Mouse (Mus musculus) myocyte (in vitro differentiated cells): ENCODE measurements around the gene Fiz1.

Experiments
- CEBPB ChIP-seq: IDR thresholded peaks from 2 replicates; pipeline ENCODE4 v1.6.1; 2011; ENCODE audit warnings: mild to moderate bottlenecking, moderate library complexity; ENCODE audit not compliant: poor library complexity, insufficient read depth, severe bottlenecking
- MAX ChIP-seq: IDR thresholded peaks from one replicate; pipeline ENCODE4 v1.6.1; 2011; ENCODE audit warnings: low read depth, mild to moderate bottlenecking, control low read depth
- MYOG ChIP-seq, 3 experiments: IDR thresholded peaks; one replicate each; pipeline ENCODE4 v1.6.1; 2011; ENCODE audit warnings: control low read depth in 2 of 3, low read depth in 2 of 3, mild to moderate bottlenecking in 2 of 3; ENCODE audit not compliant: insufficient read length in 2 of 3, control insufficient read depth in 1 of 3, insufficient read depth in 1 of 3
- POLR2A ChIP-seq: IDR thresholded peaks from one replicate; pipeline ENCODE4 v1.6.1; 2011; ENCODE audit warnings: low read depth, mild to moderate bottlenecking, control low read depth, moderate library complexity; ENCODE audit not compliant: insufficient read length
- POLR2AphosphoS2 ChIP-seq: IDR thresholded peaks from one replicate; pipeline ENCODE4 v1.6.1; 2011; ENCODE audit warnings: low read depth, control low read depth; ENCODE audit not compliant: insufficient read length
- REST ChIP-seq: IDR thresholded peaks from one replicate; pipeline ENCODE4 v1.6.1; 2011; ENCODE audit warnings: mild to moderate bottlenecking, control low read depth, moderate library complexity; ENCODE audit not compliant: insufficient read depth, insufficient read length
- TCF12 ChIP-seq: IDR thresholded peaks from one replicate; pipeline ENCODE4 v1.6.1; 2011; ENCODE audit warnings: mild to moderate bottlenecking, control low read depth; ENCODE audit not compliant: poor library complexity, insufficient read depth, severe bottlenecking
- TCF3 ChIP-seq: IDR thresholded peaks from one replicate; pipeline ENCODE4 v1.6.1; 2011; ENCODE audit warnings: low read depth, control low read depth; ENCODE audit not compliant: insufficient read length

DNA sequence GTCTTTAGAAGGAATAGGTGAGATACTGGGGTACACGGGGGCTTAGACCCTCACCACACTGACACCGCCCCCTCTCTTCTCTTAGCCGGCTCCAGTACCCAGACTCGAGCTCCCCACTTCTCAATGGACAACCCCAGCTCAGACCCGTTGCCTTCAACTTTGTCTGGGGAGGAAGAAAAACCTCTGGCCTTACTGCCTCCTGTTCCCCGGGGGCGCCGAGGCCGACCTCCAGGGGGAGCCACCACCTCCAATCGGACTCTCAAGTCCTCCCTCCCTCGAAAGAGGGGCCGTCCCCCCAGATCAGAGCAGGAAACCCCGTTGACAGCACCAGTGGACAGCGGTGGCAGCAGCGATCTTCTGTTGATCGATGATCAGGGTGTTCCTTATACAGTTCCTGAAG is 2.9 kb upstream of the Fiz1 start:
- TF ChIP-seq MAX (no peak), TCF3 (no peak), POLR2AphosphoS2 (no peak), CEBPB (no peak), POLR2A (no peak), REST (no peak), TCF12 (no peak), MYOG (IDR thresholded peaks at IDR 0.05; ENCODE audit: control insufficient read depth in 1 of 3, insufficient read depth in 1 of 3, insufficient read length in 2 of 3, low read depth in 2 of 3) (no peak)
